Comparison of ENCODE assay signal across 10 mouse cellular contexts in genomic region chr5:35392334-35392695, GRCm38 (mm10). TPM values are rescaled to one million over a fixed set of nuclear protein-coding genes. Genes with fewer than 3 reads are reported as not detected.
A peak's percentile ranks its signal among the peaks of the same experiment; 100 is the strongest.
DNase-seq lines count a peak whose midpoint lies in the region; ATAC-seq and TF ChIP-seq lines count a peak whose summit lies in the region.
"Had no signal": no experiment of that assay in that cellular context is flagged by ENCODE, and none has a peak within 500 bp of the region (broad histone marks: within the 10 kb centered on the region; RNA-seq: fewer than 3 reads in every experiment).

No protein-coding gene starts in this region.

- H3K36me3 ChIP-seq in heart, embryonic 10.5 days: no peaks in the 10 kb centered on the region
- H3K36me3 ChIP-seq in ES-Bruce4 (ENCODE audit: control insufficient read depth, insufficient read depth, low read length, poor library complexity, severe bottlenecking): no peaks in the 10 kb centered on the region
- H3K36me3 ChIP-seq in liver, embryonic 16.5 days (ENCODE audit: control insufficient read depth, insufficient read depth): no peaks in the 10 kb centered on the region

- H3K4me3 ChIP-seq in heart, embryonic 10.5 days: peak overlapping the region; percentile 55
- peak overlapping the region; percentile 45 for H3K4me3 ChIP-seq in ES-Bruce4 (ENCODE audit: low read depth, low read length)
- no peak overlapping the region; the same call in 1 of the 2 replicates for H3K4me3 ChIP-seq in liver, embryonic 16.5 days (ENCODE audit: low read depth, low read length)

- no peak for TF ChIP-seq EP300 in ES-Bruce4 (IDR thresholded peaks at IDR 0.05; ENCODE audit: insufficient read depth, low read depth, low read length)

- H3K27me3 ChIP-seq in heart, embryonic 10.5 days (ENCODE audit: insufficient read depth, poor library complexity, severe bottlenecking): peaks cover 100% of the 10 kb centered on the region
- peaks cover 42% of the 10 kb centered on the region for H3K27me3 ChIP-seq in ES-Bruce4 (ENCODE audit: control insufficient read depth, insufficient read depth, low read length, poor library complexity, severe bottlenecking)
- H3K27me3 ChIP-seq in liver, embryonic 16.5 days (ENCODE audit: control insufficient read depth, insufficient read depth, low read depth, low read length): peaks cover 98% of the 10 kb centered on the region

- H3K4me1 ChIP-seq in heart, embryonic 10.5 days: peaks cover 32% of the 10 kb centered on the region
- no peaks in the 10 kb centered on the region for H3K4me1 ChIP-seq in ES-Bruce4 (ENCODE audit: control insufficient read depth, insufficient read depth, low read length)
- H3K4me1 ChIP-seq in liver, embryonic 16.5 days (ENCODE audit: control insufficient read depth, low read depth, low read length): peaks cover 3% of the 10 kb centered on the region; the same call in 1 of the 2 replicates

- under 1% methylated on average over 37 of the region's 37 CpGs for WGBS in heart, embryonic 10.5 days
- under 1% methylated on average over 37 of the region's 37 CpGs for WGBS in liver, embryonic 16.5 days (ENCODE audit: insufficient replicate concordance)

- no peak for DNase-seq in heart, embryonic 10.5 days (ENCODE audit: low spot score)
- no peak for DNase-seq in heart, postnatal 14 days
- peak; percentile 11 for DNase-seq in heart, postnatal 4 days
- DNase-seq in cerebellum, adult 9-10 months: no peak
- no peak for DNase-seq in left cerebral cortex, adult 11 months (ENCODE audit: low spot score)
- no peak for DNase-seq in layer of hippocampus, adult 9-11 months

- no peak for TF ChIP-seq POLR2A in ES-Bruce4 (IDR thresholded peaks at IDR 0.05; ENCODE audit: insufficient read depth, low read length)

- no peak for ATAC-seq in liver, embryonic 16.5 days (ENCODE audit: low read depth)

- H3K9ac ChIP-seq in ES-Bruce4 (ENCODE audit: low read depth, poor library complexity, severe bottlenecking): peak overlapping the region; percentile 58
- no peak overlapping the region for H3K9ac ChIP-seq in liver, embryonic 16.5 days (ENCODE audit: low read depth, low read length)

- peak overlapping the region; percentile 32 for H3K4me2 ChIP-seq in liver, embryonic 16.5 days (ENCODE audit: low read depth, low read length)

- H3K9me3 ChIP-seq in heart, embryonic 10.5 days: no peaks in the 10 kb centered on the region
- H3K9me3 ChIP-seq in ES-Bruce4 (replicated peaks; ENCODE audit: control insufficient read depth, insufficient read depth, low read length, poor library complexity, severe bottlenecking): no peaks in the 10 kb centered on the region
- H3K9me3 ChIP-seq in liver, embryonic 16.5 days (replicated peaks; ENCODE audit: control insufficient read depth, low read length): no peaks in the 10 kb centered on the region

- H3K27ac ChIP-seq in heart, embryonic 10.5 days: peak overlapping the region; percentile 36; the same call in 1 of the 2 replicates
- H3K27ac ChIP-seq in ES-Bruce4 (ENCODE audit: insufficient read depth, low read length): no peak overlapping the region
- no peak overlapping the region for H3K27ac ChIP-seq in liver, embryonic 16.5 days (ENCODE audit: low read length)

- intact Hi-C loops in heart, postnatal 14 days (cut with DNase I): no loop called here

- no peak for TF ChIP-seq CTCF in ES-Bruce4 (IDR thresholded peaks at IDR 0.05; ENCODE audit: low read depth, low read length)

RNA-seq across cellular contexts. Expression of gene Hmx1, which starts 3.4 kb away (rescaled TPM):
- 0.30 and 0.41 TPM in 2 replicates for polyA plus RNA-seq in heart, embryonic 10.5 days (2016; fragmentation: Nextera tagmentation; extraction: Ambion mirVana)
- not detected for total RNA-seq in heart, postnatal 14 days (2021)
- not detected in 2 replicates for polyA plus RNA-seq in ES-Bruce4 (2011; ENCODE audit: insufficient read depth, insufficient read length, low read depth, missing spikeins)
- total RNA-seq in heart, postnatal 4 days (2021): not detected
- polyA plus RNA-seq in liver, embryonic 16.5 days (2015; fragmentation: Nextera tagmentation; extraction: Ambion mirVana): not detected in 2 replicates
- total RNA-seq: adrenal gland, adult 2 months; layer of hippocampus, postnatal 14 days had no signal
- polyA plus RNA-seq: adrenal gland, adult 2 months had no signal
